Mouse (Mus musculus) MEL (cell line): ENCODE results near the gene Hmgb1. TPM values are rescaled to one million over a fixed set of nuclear protein-coding genes. Genes with fewer than 3 reads are reported as not detected.

ENCODE experiments used
- DNase-seq: peaks from one replicate; pipeline ENCODE4 v3.0.0; 2011; ENCODE audit warnings: low read depth, low spot score
- H3K27ac ChIP-seq: 2 replicates; pipeline ENCODE4 v1.5.1; 2012; ENCODE audit warnings: low read depth, mild to moderate bottlenecking, control low read depth, low read length, moderate library complexity; ENCODE audit not compliant: control insufficient read depth
- H3K27me3 ChIP-seq, 2 experiments: fragments of 150-350 bp in 1 of 2; sonication (generic) in 1 of 2; 2 replicates each; pipeline ENCODE4 v1.6.1; 2012; ENCODE audit warnings: low read length in 2 of 2, mild to moderate bottlenecking in 2 of 2, improper control_type of control experiment in 1 of 2, moderate library complexity in 1 of 2; ENCODE audit not compliant: insufficient read depth in 2 of 2, control insufficient read depth in 1 of 2
- H3K36me3 ChIP-seq, 2 experiments: 2 replicates each; pipeline ENCODE4 v1.6.1; 2012 to 2014; ENCODE audit warnings: low read length in 2 of 2, improper control_type of control experiment in 1 of 2, inconsistent platforms in 1 of 2, mild to moderate bottlenecking in 1 of 2; ENCODE audit not compliant: insufficient read depth in 2 of 2, control insufficient read depth in 1 of 2
- H3K4me1 ChIP-seq, 2 experiments: fragments of 150-350 bp in 1 of 2; sonication (generic) in 1 of 2; 2 replicates each; pipeline ENCODE4 v1.6.1; 2012; ENCODE audit warnings: low read length in 2 of 2, improper control_type of control experiment in 1 of 2, mild to moderate bottlenecking in 1 of 2; ENCODE audit not compliant: insufficient read depth in 2 of 2, control insufficient read depth in 1 of 2
- H3K4me3 ChIP-seq, 2 experiments: fragments of 150-350 bp in 1 of 2; sonication (generic) in 1 of 2; 2 replicates each; pipeline ENCODE4 v1.5.1; 2012; ENCODE audit warnings: low read depth in 2 of 2, low read length in 2 of 2, mild to moderate bottlenecking in 2 of 2, moderate library complexity in 2 of 2, control low read depth in 1 of 2, improper control_type of control experiment in 1 of 2; ENCODE audit not compliant: control insufficient read depth in 1 of 2, insufficient read depth in 1 of 2
- H3K79me2 ChIP-seq: 2 replicates; pipeline ENCODE4 v1.6.1; 2012; ENCODE audit warnings: mild to moderate bottlenecking, low read length, moderate library complexity; ENCODE audit not compliant: control insufficient read depth, poor library complexity, insufficient read depth
- H3K9ac ChIP-seq: 2 replicates; pipeline ENCODE4 v1.6.1; 2012; ENCODE audit warnings: low read depth, mild to moderate bottlenecking, control low read depth, low read length, moderate library complexity; ENCODE audit not compliant: control insufficient read depth, poor library complexity, severe bottlenecking
- H3K9me3 ChIP-seq: fragments of 150-350 bp; sonication (generic); replicated peaks from 2 replicates; pipeline ENCODE4 v1.6.1; 2012; ENCODE audit warnings: mild to moderate bottlenecking, low read length, improper control_type of control experiment, moderate library complexity; ENCODE audit not compliant: insufficient read depth
- CHD2 ChIP-seq: IDR thresholded peaks from 2 replicates; pipeline ENCODE4 v1.6.1; 2011; ENCODE audit warnings: low read length, improper control_type of control experiment
- CTCF ChIP-seq, 3 experiments: IDR thresholded peaks in 2 of 3; conservative IDR thresholded peaks in 1 of 3; 2 replicates each; pipeline ENCODE4 v1.5.1; 2011 to 2012; ENCODE audit warnings: low read length in 3 of 3, low read depth in 2 of 3, mild to moderate bottlenecking in 2 of 3, improper control_type of control experiment in 1 of 3, inconsistent platforms in 1 of 3, mixed read lengths in 1 of 3, moderate library complexity in 1 of 3; ENCODE audit not compliant: control insufficient read depth in 1 of 3, insufficient read depth in 1 of 3, poor library complexity in 1 of 3, severe bottlenecking in 1 of 3
- E2F4 ChIP-seq: IDR thresholded peaks from 2 replicates; pipeline ENCODE4 v1.6.1; 2011; ENCODE audit warnings: low read depth, low read length, improper control_type of control experiment, borderline replicate concordance
- ELF1 ChIP-seq: IDR thresholded peaks from 2 replicates; pipeline ENCODE4 v1.6.1; 2014; ENCODE audit warnings: low read depth, mild to moderate bottlenecking, inconsistent platforms, low read length, improper control_type of control experiment, moderate library complexity
- EP300 ChIP-seq, 2 experiments: IDR thresholded peaks; 2 replicates each; pipeline ENCODE4 v1.6.1; 2011; ENCODE audit warnings: improper control_type of control experiment in 2 of 2, low read length in 2 of 2, low read depth in 1 of 2, mild to moderate bottlenecking in 1 of 2
- ETS1 ChIP-seq: IDR thresholded peaks from 2 replicates; pipeline ENCODE4 v1.6.1; 2012; ENCODE audit warnings: low read depth, mild to moderate bottlenecking, inconsistent platforms, low read length, improper control_type of control experiment, moderate library complexity
- GATA1 ChIP-seq: IDR thresholded peaks from 2 replicates; pipeline ENCODE4 v1.6.1; 2011; ENCODE audit warnings: low read depth, low read length, improper control_type of control experiment
- JUND ChIP-seq: IDR thresholded peaks from 2 replicates; pipeline ENCODE4 v1.6.1; 2011; ENCODE audit warnings: low read depth, mild to moderate bottlenecking, improper control_type of control experiment, low read length
- MAFK ChIP-seq: IDR thresholded peaks from 2 replicates; pipeline ENCODE4 v1.6.1; 2011; ENCODE audit warnings: low read depth, mild to moderate bottlenecking, low read length, improper control_type of control experiment, borderline replicate concordance
- MAZ ChIP-seq: IDR thresholded peaks from 2 replicates; pipeline ENCODE4 v1.6.1; 2012; ENCODE audit warnings: low read depth, mild to moderate bottlenecking, inconsistent platforms, low read length, improper control_type of control experiment
- NRF1 ChIP-seq: IDR thresholded peaks from 2 replicates; pipeline ENCODE4 v1.6.1; 2014; ENCODE audit warnings: low read depth, mild to moderate bottlenecking, inconsistent platforms, low read length, improper control_type of control experiment, moderate library complexity; ENCODE audit not compliant: poor library complexity, insufficient read depth, severe bottlenecking
- POLR2AphosphoS5 ChIP-seq: IDR thresholded peaks from 2 replicates; pipeline ENCODE4 v1.6.1; 2012; ENCODE audit warnings: low read depth, borderline replicate concordance, mild to moderate bottlenecking, inconsistent platforms, low read length, moderate library complexity, mixed read lengths
- RAD21 ChIP-seq: IDR thresholded peaks from 2 replicates; pipeline ENCODE4 v1.6.1; 2011; ENCODE audit warnings: mild to moderate bottlenecking, low read depth, low read length, improper control_type of control experiment
- SIN3A ChIP-seq: IDR thresholded peaks from 2 replicates; pipeline ENCODE4 v1.6.1; 2012; ENCODE audit warnings: low read length, improper control_type of control experiment, inconsistent platforms
- SMC3 ChIP-seq: IDR thresholded peaks from 2 replicates; pipeline ENCODE4 v1.6.1; 2011; ENCODE audit warnings: low read depth, low read length, improper control_type of control experiment
- TCF12 ChIP-seq: IDR thresholded peaks from 2 replicates; pipeline ENCODE4 v1.6.1; 2014; ENCODE audit warnings: low read depth, mild to moderate bottlenecking, inconsistent platforms, low read length, improper control_type of control experiment, moderate library complexity
- ZC3H11A ChIP-seq: IDR thresholded peaks from 2 replicates; pipeline ENCODE4 v1.6.1; 2012; ENCODE audit warnings: low read depth, mild to moderate bottlenecking, inconsistent platforms, low read length, improper control_type of control experiment
- polyA plus RNA-seq, 2 experiments: library from polyadenylated mRNA; stranded (reverse) in 1 of 2; unstranded in 1 of 2; fragments of >175 nt in 1 of 2; fragments of >200 nt in 1 of 2; gene quantifications; 2 replicates each; pipeline versions ENCODE4 v1.2.1 to v1.2.4; 2012; ENCODE audit warnings: low replicate concordance in 2 of 2, low read depth in 1 of 2; ENCODE audit not compliant: insufficient read length in 2 of 2, insufficient read depth in 1 of 2, missing spikeins in 1 of 2
- total RNA-seq: library from RNA; depleted of rRNA; stranded (reverse); fragments of 300-350 nt; gene quantifications from 2 replicates; pipeline ENCODE4 v1.2.3, GENCODE M21; 2012

The Hmgb1 gene
- total and polyA plus RNA-seq, 3 experiments: 600 to 678 TPM; not detected in 1

DNA sequence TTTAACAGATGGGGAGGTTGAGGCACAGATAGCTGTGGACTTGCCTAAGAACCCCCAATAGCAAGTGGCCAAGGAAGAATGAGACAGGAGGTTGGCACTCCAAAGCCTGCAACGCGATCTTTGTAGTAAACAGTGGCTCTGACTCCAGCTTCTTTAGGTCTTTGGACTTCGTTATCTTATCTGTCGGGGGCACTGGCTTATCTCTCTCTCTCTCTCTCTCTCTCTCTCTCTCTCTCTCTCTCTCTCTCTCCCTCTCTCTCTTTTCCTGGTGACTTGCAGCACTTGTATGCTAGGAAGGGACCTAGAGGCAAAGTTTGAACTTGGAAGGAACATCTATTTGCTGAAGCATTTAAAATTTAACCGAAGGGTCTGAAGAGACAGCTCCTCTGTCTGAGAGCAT is 155.9 kb downstream of the Hmgb1 start:
- Histone ChIP-seq H3K79me2 (peaks cover 2% of the 10 kb centered on the region; the same call in 1 of the 2 replicates), H3K27ac (no peak overlapping the region), H3K4me1 (peaks cover 8 to 18% of the 10 kb centered on the region in 2 experiments), H3K27me3 (no peaks in the 10 kb centered on the region), H3K36me3 (peaks cover 0 to 18% of the 10 kb centered on the region in 2 experiments; a peak in 2 of 4 replicates), H3K9ac (no peak overlapping the region), H3K4me3 (no peak overlapping the region), H3K9me3 (no peaks in the 10 kb centered on the region)
- no peak for DNase-seq
- peak; percentile 95 for TF ChIP-seq GATA1
- TF ChIP-seq ETS1: peak; percentile 72
- TF ChIP-seq TCF12: peak; percentile 74
- TF ChIP-seq JUND: peak; percentile 86; the same call in 1 of the 2 replicates
- 0 out of 2 replicates have a peak, but pooled peaks have one; percentile 23 for TF ChIP-seq ELF1
- TF ChIP-seq POLR2AphosphoS5: no peak
- peak; percentile 63 to 77 for TF ChIP-seq EP300 (IDR thresholded peaks at IDR 0.05; ENCODE audit: low read depth in 1 of 2, low read length in 2 of 2)
- 0 out of 2 replicates have a peak, but pooled peaks have one; percentile 45 for TF ChIP-seq SIN3A
- TF ChIP-seq NRF1: no peak
- TF ChIP-seq E2F4: no peak

DNA sequence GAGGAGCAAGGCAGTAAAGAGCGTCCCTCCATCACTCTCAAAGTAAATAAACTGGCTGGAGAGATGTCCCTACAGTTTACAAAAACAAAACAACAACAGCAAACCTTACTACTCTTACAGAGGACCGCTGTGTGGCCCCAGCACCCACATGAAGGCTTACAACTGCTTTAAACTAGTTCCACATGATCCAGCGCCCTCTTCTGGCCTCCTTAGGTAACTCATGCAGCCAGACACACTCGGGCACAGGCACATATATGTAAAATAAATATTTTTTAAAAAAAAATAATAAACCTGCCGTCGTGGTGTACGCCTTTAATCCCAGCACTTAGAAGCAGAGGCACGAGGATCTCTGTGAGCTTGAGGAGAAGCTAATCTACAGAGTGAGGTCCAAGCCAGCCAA is 156.9 kb downstream of the Hmgb1 start:
- Histone ChIP-seq H3K27ac (no peak overlapping the region), H3K36me3 (peaks cover 0 to 18% of the 10 kb centered on the region in 2 experiments; a peak in 2 of 4 replicates), H3K4me1 (peaks cover 8 to 19% of the 10 kb centered on the region in 2 experiments), H3K79me2 (peaks cover 2% of the 10 kb centered on the region; the same call in 1 of the 2 replicates), H3K4me3 (no peak overlapping the region), H3K27me3 (no peaks in the 10 kb centered on the region), H3K9me3 (no peaks in the 10 kb centered on the region), H3K9ac (no peak overlapping the region)
- 0 out of 2 replicates have a peak, but pooled peaks have one; percentile 13 for TF ChIP-seq ZC3H11A
- TF ChIP-seq ETS1: no peak
- peak; percentile 45 to 65 (median 55) for TF ChIP-seq CTCF (IDR thresholded peaks at IDR 0.05 in 2 of 3, conservative IDR thresholded peaks at IDR 0.05 in 1 of 3; ENCODE audit: control insufficient read depth in 1 of 3, insufficient read depth in 1 of 3, low read depth in 2 of 3, low read length in 3 of 3, poor library complexity in 1 of 3, severe bottlenecking in 1 of 3)
- no peak for TF ChIP-seq MAZ
- peak; percentile 51 for TF ChIP-seq RAD21
- TF ChIP-seq SMC3: peak; percentile 40; the same call in 1 of the 2 replicates
- DNase-seq: peak; percentile 66

DNA sequence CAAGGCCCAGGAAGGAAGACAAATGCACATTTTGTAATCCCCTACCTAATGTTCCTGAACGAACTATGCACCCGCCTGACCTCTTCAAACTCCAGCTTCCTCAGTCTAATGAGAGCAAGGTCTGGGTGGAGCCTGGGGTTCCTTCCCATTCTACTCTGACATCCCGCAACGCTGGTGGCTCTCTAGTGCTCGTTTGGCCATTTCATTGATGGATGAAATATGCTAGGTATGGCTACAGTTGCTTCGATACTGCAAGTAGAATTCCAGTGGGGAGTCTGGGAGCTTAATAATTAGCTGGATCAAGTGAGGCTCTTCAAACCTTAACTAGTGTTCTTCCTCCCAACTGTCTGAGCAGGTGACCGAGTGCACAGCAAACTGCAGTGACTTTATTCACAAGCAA is 163.2 kb downstream of the Hmgb1 start:
- H3K27ac ChIP-seq: no peak overlapping the region
- no peak overlapping the region for H3K9ac ChIP-seq
- no peak overlapping the region for H3K4me3 ChIP-seq
- TF ChIP-seq CHD2 (no peak), MAFK (no peak)
- H3K9me3 ChIP-seq: no peaks in the 10 kb centered on the region
- H3K36me3 ChIP-seq: peaks cover 0 to 12% of the 10 kb centered on the region in 2 experiments; a peak in 2 of 4 replicates
- H3K79me2 ChIP-seq: no peaks in the 10 kb centered on the region
- H3K4me1 ChIP-seq: peaks cover 8 to 13% of the 10 kb centered on the region in 2 experiments
- no peaks in the 10 kb centered on the region for H3K27me3 ChIP-seq
- no peak for DNase-seq
